Mouse (Mus musculus) E14TG2a.4 (cell line): Measurements from ENCODE around the gene Gys2.

Experiments used
- CTCF ChIP-seq: conservative IDR thresholded peaks from 2 replicates; pipeline ENCODE4 v1.5.1; 2014; ENCODE audit warnings: low read length
- POU5F1 ChIP-seq: IDR thresholded peaks from 2 replicates; pipeline ENCODE4 v1.6.1; 2014; ENCODE audit warnings: low read length, borderline replicate concordance

GRCm38 (mm10) chr6:142379961-142380360, 92.9 kb downstream of the Gys2 start:
- TF ChIP-seq CTCF, result no peak
- TF ChIP-seq POU5F1, result no peak
